Mouse (Mus musculus) CH12.LX (cell line): ENCODE results near the gene Specc1l. TPM values are rescaled to one million over a fixed set of nuclear protein-coding genes. Genes with fewer than 3 reads are reported as not detected.

Experiments
- DNase-seq: peaks from one replicate; pipeline ENCODE4 v3.0.0-alpha.2; 2013; ENCODE audit errors: extremely low read depth
- H3K27ac ChIP-seq: 2 replicates; pipeline ENCODE4 v1.5.1; 2012; ENCODE audit warnings: low read depth, mild to moderate bottlenecking, control low read depth, moderate library complexity; ENCODE audit not compliant: insufficient read depth
- H3K27me3 ChIP-seq: replicated peaks from 2 replicates; pipeline ENCODE3; 2012; ENCODE audit warnings: inconsistent platforms
- H3K36me3 ChIP-seq, 2 experiments: replicated peaks in 1 of 2; 2 replicates each; pipeline versions ENCODE3 to v1.6.1; 2012; ENCODE audit warnings: inconsistent platforms in 1 of 2, low read length in 1 of 2, mild to moderate bottlenecking in 1 of 2, mixed read lengths in 1 of 2, moderate library complexity in 1 of 2; ENCODE audit not compliant: control insufficient read depth in 1 of 2, insufficient read depth in 1 of 2
- H3K4me1 ChIP-seq, 2 experiments: 2 replicates each; pipeline ENCODE4 v1.6.1; 2012; ENCODE audit warnings: inconsistent platforms in 1 of 2, moderate library complexity in 1 of 2; ENCODE audit not compliant: insufficient read depth in 2 of 2, control insufficient read depth in 1 of 2
- H3K4me2 ChIP-seq: 2 replicates; pipeline ENCODE4 v1.6.1; 2012; ENCODE audit warnings: low read depth, mild to moderate bottlenecking, control low read depth; ENCODE audit not compliant: poor library complexity, insufficient read depth, severe bottlenecking
- H3K4me3 ChIP-seq, 3 experiments: fragments of 150-350 bp in 1 of 3; sonication (generic) in 1 of 3; replicated peaks in 1 of 3; 2 replicates each; pipeline versions ENCODE3 to v1.5.1; 2011 to 2012; ENCODE audit warnings: low read depth in 2 of 3, low read length in 2 of 3, mild to moderate bottlenecking in 2 of 3, moderate library complexity in 2 of 3, control low read depth in 1 of 3, improper control_type of control experiment in 1 of 3, inconsistent platforms in 1 of 3, mixed read lengths in 1 of 3; ENCODE audit not compliant: poor library complexity in 1 of 3
- H3K79me2 ChIP-seq: replicated peaks from 2 replicates; pipeline ENCODE4 v1.6.1; 2012; ENCODE audit warnings: mild to moderate bottlenecking, moderate library complexity; ENCODE audit not compliant: control insufficient read depth, poor library complexity, insufficient read depth, severe bottlenecking; ENCODE audit errors: extremely low read depth
- H3K9ac ChIP-seq: 2 replicates; pipeline ENCODE4 v1.6.1; 2012; ENCODE audit warnings: low read depth, mild to moderate bottlenecking, control low read depth, moderate library complexity; ENCODE audit not compliant: insufficient read depth
- H3K9me3 ChIP-seq: replicated peaks from 2 replicates; pipeline ENCODE3; 2012; ENCODE audit warnings: low read length, inconsistent platforms, mixed read lengths
- BHLHE40 ChIP-seq: IDR thresholded peaks from 2 replicates; pipeline ENCODE4 v1.6.1; 2011; ENCODE audit warnings: mild to moderate bottlenecking, low read depth, low read length, improper control_type of control experiment
- CHD2 ChIP-seq: IDR thresholded peaks from 2 replicates; pipeline ENCODE4 v1.6.1; 2011; ENCODE audit warnings: low read length, improper control_type of control experiment
- CTCF ChIP-seq, 2 experiments: IDR thresholded peaks in 1 of 2; conservative IDR thresholded peaks in 1 of 2; 2 replicates each; pipeline ENCODE4 v1.5.1; 2011 to 2012; ENCODE audit warnings: low read depth in 2 of 2, low read length in 2 of 2, improper control_type of control experiment in 1 of 2, inconsistent platforms in 1 of 2, mild to moderate bottlenecking in 1 of 2, moderate library complexity in 1 of 2
- EP300 ChIP-seq: IDR thresholded peaks from 2 replicates; pipeline ENCODE4 v1.6.1; 2011; ENCODE audit warnings: low read length, improper control_type of control experiment
- ETS1 ChIP-seq: conservative IDR thresholded peaks from 2 replicates; pipeline ENCODE4 v1.6.1; 2012; ENCODE audit warnings: low read depth, mild to moderate bottlenecking, inconsistent platforms, low read length, improper control_type of control experiment, moderate library complexity
- JUND ChIP-seq: conservative IDR thresholded peaks from 2 replicates; pipeline ENCODE4 v1.6.1; 2011; ENCODE audit warnings: low read depth, low read length, improper control_type of control experiment
- MAFK ChIP-seq: IDR thresholded peaks from 2 replicates; pipeline ENCODE4 v1.6.1; 2011; ENCODE audit warnings: low read length, improper control_type of control experiment; ENCODE audit not compliant: insufficient replicate concordance
- MAZ ChIP-seq: IDR thresholded peaks from 2 replicates; pipeline ENCODE4 v1.6.1; 2012; ENCODE audit warnings: low read depth, mild to moderate bottlenecking, inconsistent platforms, low read length, improper control_type of control experiment, moderate library complexity
- MEF2A ChIP-seq: IDR thresholded peaks from 2 replicates; pipeline ENCODE4 v1.6.1; 2014; ENCODE audit warnings: low read depth, mild to moderate bottlenecking, inconsistent platforms, low read length, improper control_type of control experiment, borderline replicate concordance
- NRF1 ChIP-seq: IDR thresholded peaks from 2 replicates; pipeline ENCODE4 v1.6.1; 2014; ENCODE audit warnings: low read depth, mild to moderate bottlenecking, inconsistent platforms, low read length, improper control_type of control experiment, moderate library complexity
- RCOR1 ChIP-seq: conservative IDR thresholded peaks from 2 replicates; pipeline ENCODE4 v1.6.1; 2012; ENCODE audit warnings: low read depth, mild to moderate bottlenecking, inconsistent platforms, low read length, improper control_type of control experiment
- TCF12 ChIP-seq: IDR thresholded peaks from 2 replicates; pipeline ENCODE4 v1.6.1; 2014; ENCODE audit warnings: low read depth, mild to moderate bottlenecking, inconsistent platforms, low read length, improper control_type of control experiment
- UBTF ChIP-seq: IDR thresholded peaks from 2 replicates; pipeline ENCODE4 v1.6.1; 2012; ENCODE audit warnings: low read depth, mild to moderate bottlenecking, inconsistent platforms, low read length, improper control_type of control experiment, moderate library complexity
- USF2 ChIP-seq: conservative IDR thresholded peaks from 2 replicates; pipeline ENCODE4 v1.6.1; 2011; ENCODE audit warnings: low read depth, low read length, improper control_type of control experiment
- ZKSCAN1 ChIP-seq: IDR thresholded peaks from 2 replicates; pipeline ENCODE4 v1.6.1; 2012; ENCODE audit warnings: low read depth, inconsistent platforms, low read length, improper control_type of control experiment, borderline replicate concordance
- dilution Hi-C: fragments of 300-500 bp; cut with MboI; formaldehyde crosslinking; loops from 2 replicates; pipeline ENCODE4 v1.14.3; 2020; ENCODE audit warnings: low sequenced_read_pairs; ENCODE audit not compliant: extremely low pct_unique_long_range_greater_than_20kb, extremely low pct_ligation_motif_present
- in situ Hi-C: fragments of 300-500 bp; cut with MboI; formaldehyde crosslinking; loops from 3 replicates; pipeline ENCODE4 v1.14.3; 2019; ENCODE audit warnings: low sequenced_read_pairs, low pct_ligation_motif_present, low pct_unique_long_range_greater_than_20kb, mixed read lengths
- polyA plus RNA-seq: library from polyadenylated mRNA; unstranded; fragments of >175 nt; gene quantifications from 2 replicates; pipeline ENCODE4 v1.2.1, GENCODE M21; 2012; ENCODE audit warnings: low read depth; ENCODE audit not compliant: insufficient read length
- total RNA-seq, 2 experiments: library from RNA; depleted of rRNA; stranded (reverse); fragments of 300-350 nt in 1 of 2; fragments of >200 nt in 1 of 2; gene quantifications; 2 replicates each; pipeline ENCODE4 v1.2.3; 2012 to 2014

Gene Specc1l
- total and polyA plus RNA-seq, 3 experiments: 18.6 to 25.1 (median 21.1) TPM

GRCm38 (mm10) chr10:75288579-75288978 is 76.7 kb downstream of the Specc1l start:
- no peaks in the 10 kb centered on the region; the same call in 1 of the 2 replicates for H3K79me2 ChIP-seq
- peaks cover 8 to 39% of the 10 kb centered on the region in 2 experiments for H3K4me1 ChIP-seq
- in situ Hi-C loops (no loop called here), dilution Hi-C loops (no loop called here)
- no peak overlapping the region for H3K4me2 ChIP-seq
- peak; percentile 49 for DNase-seq
- H3K27me3 ChIP-seq: no peaks in the 10 kb centered on the region
- H3K4me3 ChIP-seq: no peak overlapping the region
- H3K9me3 ChIP-seq: no peaks in the 10 kb centered on the region
- no peak overlapping the region for H3K9ac ChIP-seq
- no peak overlapping the region for H3K27ac ChIP-seq
- peaks cover 20 to 40% of the 10 kb centered on the region in 2 experiments for H3K36me3 ChIP-seq
- TF ChIP-seq TCF12: no peak
- peak; percentile 63 for TF ChIP-seq NRF1
- TF ChIP-seq BHLHE40: peak; percentile 26; the same call in 1 of the 2 replicates
- peak; percentile 18; the same call in 1 of the 2 replicates for TF ChIP-seq USF2

GRCm38 (mm10) chr10:75289392-75289791 is 77.5 kb downstream of the Specc1l start:
- no peak for DNase-seq
- H3K4me2 ChIP-seq: no peak overlapping the region
- no peak for TF ChIP-seq JUND
- TF ChIP-seq MAZ: no peak
- no peak for TF ChIP-seq CTCF (conservative IDR thresholded peaks at IDR 0.05 in 1 of 2, IDR thresholded peaks at IDR 0.05 in 1 of 2; ENCODE audit: low read depth in 2 of 2, low read length in 2 of 2)
- TF ChIP-seq MEF2A: peak; percentile 47; the same call in 1 of the 2 replicates
- no peak for TF ChIP-seq UBTF
- TF ChIP-seq RCOR1: no peak
- TF ChIP-seq EP300: 0 out of 2 replicates have a peak, but pooled peaks have one; percentile 20
- TF ChIP-seq BHLHE40: 0 out of 2 replicates have a peak, but pooled peaks have one; percentile 7
- TF ChIP-seq ZKSCAN1: no peak
- 0 out of 2 replicates have a peak, but pooled peaks have one; percentile 20 for TF ChIP-seq ETS1
- TF ChIP-seq, all 38 proteins: peak for 4
- in situ Hi-C loops (no loop called here), dilution Hi-C loops (no loop called here)
- H3K27ac ChIP-seq: no peak overlapping the region
- no peaks in the 10 kb centered on the region for H3K9me3 ChIP-seq
- peaks cover 8 to 44% of the 10 kb centered on the region in 2 experiments for H3K4me1 ChIP-seq
- H3K27me3 ChIP-seq: no peaks in the 10 kb centered on the region
- no peak overlapping the region for H3K4me3 ChIP-seq
- no peaks in the 10 kb centered on the region; the same call in 1 of the 2 replicates for H3K79me2 ChIP-seq
- H3K9ac ChIP-seq: no peak overlapping the region
- peaks cover 19 to 38% of the 10 kb centered on the region in 2 experiments for H3K36me3 ChIP-seq

GRCm38 (mm10) chr10:75290650-75291049 is 78.8 kb downstream of the Specc1l start:
- Histone ChIP-seq H3K4me2 (no peak overlapping the region), H3K36me3 (peaks cover 25 to 46% of the 10 kb centered on the region in 2 experiments), H3K27me3 (no peaks in the 10 kb centered on the region), H3K4me1 (peaks cover 8 to 55% of the 10 kb centered on the region in 2 experiments), H3K79me2 (no peaks in the 10 kb centered on the region; the same call in 1 of the 2 replicates), H3K9ac (no peak overlapping the region), H3K4me3 (no peak overlapping the region), H3K9me3 (no peaks in the 10 kb centered on the region), H3K27ac (no peak overlapping the region)
- TF ChIP-seq UBTF (no peak), NRF1 (no peak), ZKSCAN1 (no peak), MAZ (no peak), TCF12 (no peak), CHD2 (no peak), MAFK (peak; percentile 82; the same call in 1 of the 2 replicates), CTCF (conservative IDR thresholded peaks at IDR 0.05 in 1 of 2, IDR thresholded peaks at IDR 0.05 in 1 of 2; ENCODE audit: low read depth in 2 of 2, low read length in 2 of 2) (no peak)
- dilution Hi-C loops (no loop called here), in situ Hi-C loops (no loop called here)
- DNase-seq: no peak
